Comparison of ENCODE assay signal across 8 mouse cellular contexts in genomic region chr12:51845261-51845660, GRCm38 (mm10). TPM values are rescaled to one million over a fixed set of nuclear protein-coding genes. Genes with fewer than 3 reads are reported as not detected.
DNase-seq lines count a peak whose midpoint lies in the region; ATAC-seq and TF ChIP-seq lines count a peak whose summit lies in the region.

No protein-coding gene starts in this region.

- peak; percentile 57 for ATAC-seq in hindbrain, embryonic 16.5 days
- no peak for ATAC-seq in midbrain, embryonic 14.5 days (ENCODE audit: low FRiP score, low TSS enrichment)
- no peak for ATAC-seq in granulocyte monocyte progenitor cell, adult 5-6 weeks (replicated peaks; ENCODE audit: poor library complexity, severe bottlenecking)

- DNase-seq in kidney, adult 2 months = no peak
- no peak for DNase-seq in kidney, adult 9 months
- no peak for DNase-seq in midbrain, embryonic 14.5 days
- no peak for DNase-seq in gastrocnemius, postnatal 25 days
- no peak for DNase-seq in thymus, postnatal 36 days

- H3K36me3 ChIP-seq in kidney, adult 2 months (ENCODE audit: control insufficient read depth, insufficient read depth, low read length) = no peaks in the 10 kb centered on the region
- H3K36me3 ChIP-seq in hindbrain, embryonic 16.5 days (ENCODE audit: control insufficient read depth, insufficient read depth, low read length) = no peaks in the 10 kb centered on the region
- no peaks in the 10 kb centered on the region for H3K36me3 ChIP-seq in midbrain, embryonic 14.5 days (ENCODE audit: control insufficient read depth, insufficient read depth, low read length)

- peak overlapping the region; percentile 81 for H3K27ac ChIP-seq in kidney, adult 2 months (ENCODE audit: insufficient read depth, low read depth, low read length)
- H3K27ac ChIP-seq in brown adipose tissue, adult 24 weeks (replicated peaks; ENCODE audit: low read depth, low read length) = peak overlapping the region; percentile 80
- H3K27ac ChIP-seq in hindbrain, embryonic 16.5 days (ENCODE audit: low read depth, low read length) = no peak overlapping the region; the same call in 1 of the 2 replicates
- H3K27ac ChIP-seq in midbrain, embryonic 14.5 days (replicated peaks; ENCODE audit: low read depth, low read length) = no peak overlapping the region

- no peak overlapping the region for H3K4me3 ChIP-seq in kidney, adult 2 months (ENCODE audit: insufficient read depth, low read depth, low read length)
- no peak overlapping the region for H3K4me3 ChIP-seq in brown adipose tissue, adult 24 weeks (ENCODE audit: insufficient read depth, low read depth, low read length)
- H3K4me3 ChIP-seq in hindbrain, embryonic 16.5 days (ENCODE audit: low read length) = peak overlapping the region; percentile 64
- H3K4me3 ChIP-seq in midbrain, embryonic 14.5 days (replicated peaks; ENCODE audit: low read depth, low read length) = peak overlapping the region; percentile 49

- H3K4me1 ChIP-seq in kidney, adult 2 months (ENCODE audit: control insufficient read depth, insufficient read depth, low read length) = peaks cover 10% of the 10 kb centered on the region
- H3K4me1 ChIP-seq in brown adipose tissue, adult 24 weeks (ENCODE audit: control insufficient read depth, insufficient read depth, insufficient read length, low read length) = peaks cover 14% of the 10 kb centered on the region; the same call in 1 of the 2 replicates
- peaks cover 6% of the 10 kb centered on the region; the same call in 1 of the 2 replicates for H3K4me1 ChIP-seq in hindbrain, embryonic 16.5 days (ENCODE audit: control insufficient read depth, insufficient read depth, low read depth, low read length)
- peaks cover 12% of the 10 kb centered on the region; the same call in 1 of the 2 replicates for H3K4me1 ChIP-seq in midbrain, embryonic 14.5 days (ENCODE audit: control insufficient read depth, insufficient read depth, low read length)

- no peak for TF ChIP-seq POLR2A in kidney, adult 2 months (IDR thresholded peaks at IDR 0.05; ENCODE audit: low read depth, low read length)

- H3K9ac ChIP-seq in hindbrain, embryonic 16.5 days (ENCODE audit: low read depth, low read length) = no peak overlapping the region
- no peak overlapping the region for H3K9ac ChIP-seq in midbrain, embryonic 14.5 days (replicated peaks; ENCODE audit: low read length)

- no peaks in the 10 kb centered on the region for H3K27me3 ChIP-seq in kidney, adult 2 months (replicated peaks; ENCODE audit: control insufficient read depth, insufficient read depth, low read length)
- no peaks in the 10 kb centered on the region for H3K27me3 ChIP-seq in hindbrain, embryonic 16.5 days (replicated peaks; ENCODE audit: control insufficient read depth, insufficient read depth, low read length)
- H3K27me3 ChIP-seq in midbrain, embryonic 14.5 days (ENCODE audit: control insufficient read depth, insufficient read depth, low read length) = no peaks in the 10 kb centered on the region

- 16% methylated on average over 1 of the region's 1 CpGs for WGBS in kidney, adult 2 months
- 21% methylated on average over 1 of the region's 1 CpGs for WGBS in hindbrain, embryonic 16.5 days
- 43% methylated on average over 1 of the region's 1 CpGs for WGBS in midbrain, embryonic 14.5 days

- no peaks in the 10 kb centered on the region for H3K9me3 ChIP-seq in hindbrain, embryonic 16.5 days (ENCODE audit: control insufficient read depth, low read length)
- H3K9me3 ChIP-seq in midbrain, embryonic 14.5 days (ENCODE audit: control insufficient read depth, low read length) = no peaks in the 10 kb centered on the region

- H3K4me2 ChIP-seq in hindbrain, embryonic 16.5 days (ENCODE audit: low read length) = peak overlapping the region; percentile 81
- H3K4me2 ChIP-seq in midbrain, embryonic 14.5 days (ENCODE audit: low read length) = peak overlapping the region; percentile 66; the same call in 1 of the 2 replicates

- no peak for TF ChIP-seq CTCF in kidney, adult 2 months (conservative IDR thresholded peaks at IDR 0.05; ENCODE audit: insufficient read depth, insufficient read length, low read depth, low read length)

RNA-seq across cellular contexts. Expression of gene Hectd1, which starts 15.9 kb away (rescaled TPM):
- 18.2 and 20.6 TPM in 2 replicates for polyA plus RNA-seq in kidney, adult 2 months (2012; rRNA removed)
- 27.3 and 27.8 TPM in 2 replicates for polyA plus RNA-seq in brown adipose tissue, adult 24 weeks (2012; ENCODE audit: insufficient read depth, insufficient read length, missing spikeins)
- polyA plus RNA-seq in hindbrain, embryonic 16.5 days (2015; fragmentation: Nextera tagmentation; extraction: Ambion mirVana) = 31.3 and 33.3 TPM in 2 replicates
- 41.9 and 47.5 TPM in 2 replicates for polyA plus RNA-seq in midbrain, embryonic 14.5 days (2014; fragmentation: Nextera tagmentation; extraction: Ambion mirVana)
- total RNA-seq in gastrocnemius, postnatal 25 days (2021) = 10 to 100 TPM; 80.5 to 82.2 TPM
- 51.0 and 52.9 TPM in 2 replicates for total RNA-seq in granulocyte monocyte progenitor cell, adult 5-6 weeks (2014; fragmentation: Nextera tagmentation)
- total RNA-seq in granulocyte monocyte progenitor cell, adult 5-6 weeks (2017) = 89.7 and 96.3 TPM in 2 replicates

Comparison
In these comparisons a context has a peak if more than half of its experiments do, and no peak if none do; other contexts are left out.
1. H3K27ac ChIP-seq: peak in kidney, adult 2 months (single experiment) and brown adipose tissue, adult 24 weeks (single experiment); none in hindbrain, embryonic 16.5 days (single experiment) and midbrain, embryonic 14.5 days (single experiment).
2. H3K4me3 ChIP-seq: peak in hindbrain, embryonic 16.5 days (single experiment) and midbrain, embryonic 14.5 days (single experiment); none in kidney, adult 2 months (single experiment) and brown adipose tissue, adult 24 weeks (single experiment).